Mouse (Mus musculus): ENCODE measurements around the gene Gpr19.
A peak's percentile ranks its signal among the peaks of the same experiment; 100 is the strongest.

Gene Gpr19

DNA sequence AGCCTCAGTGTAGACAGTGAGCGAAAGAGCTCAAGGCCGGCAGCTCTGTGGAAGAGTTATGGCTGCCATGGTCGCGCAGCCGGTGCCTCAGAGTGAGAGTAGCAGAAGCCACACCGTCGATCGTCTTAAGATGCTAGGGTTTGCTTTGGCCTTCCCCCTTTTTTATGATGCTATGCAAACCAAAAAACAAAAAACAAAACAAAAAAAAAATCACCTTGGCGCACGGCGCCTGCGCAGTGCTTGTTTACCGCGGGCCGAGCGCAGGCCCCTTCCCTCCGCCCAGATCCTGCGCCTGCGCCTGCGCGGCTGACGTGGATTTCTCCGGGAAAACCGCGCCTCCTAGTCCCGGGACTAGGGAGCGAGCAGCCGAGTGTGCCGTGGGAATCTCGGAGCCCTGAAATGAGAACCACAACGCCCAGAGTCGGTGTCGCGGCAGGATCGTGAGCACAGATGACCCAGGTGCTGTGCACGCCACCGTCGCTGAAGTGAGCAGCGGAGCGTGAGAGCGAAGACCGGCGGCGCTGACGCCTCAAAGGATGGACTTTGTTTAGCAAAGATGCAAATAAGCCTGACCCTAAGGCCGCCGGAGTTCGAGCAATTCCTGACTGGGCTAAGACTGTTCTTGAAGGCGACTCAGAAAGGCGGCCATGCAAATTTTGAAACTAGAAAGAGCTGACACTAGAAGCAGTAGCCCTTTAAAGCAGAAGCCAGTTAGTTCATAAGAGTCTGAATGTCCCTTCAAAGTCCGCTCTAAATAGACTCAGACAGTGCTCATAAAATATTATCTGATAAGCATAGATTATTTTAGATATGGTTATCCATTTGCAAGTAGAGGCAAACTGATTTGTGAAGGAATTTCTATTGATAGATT lies at the start of gene Gpr19:
Gpr19 (minus strand) TSS at position 484 of the 871 bp plus-strand sequence.
- DNase-seq (ENCODE audit: low spot score), result peak; percentile 91

DNA sequence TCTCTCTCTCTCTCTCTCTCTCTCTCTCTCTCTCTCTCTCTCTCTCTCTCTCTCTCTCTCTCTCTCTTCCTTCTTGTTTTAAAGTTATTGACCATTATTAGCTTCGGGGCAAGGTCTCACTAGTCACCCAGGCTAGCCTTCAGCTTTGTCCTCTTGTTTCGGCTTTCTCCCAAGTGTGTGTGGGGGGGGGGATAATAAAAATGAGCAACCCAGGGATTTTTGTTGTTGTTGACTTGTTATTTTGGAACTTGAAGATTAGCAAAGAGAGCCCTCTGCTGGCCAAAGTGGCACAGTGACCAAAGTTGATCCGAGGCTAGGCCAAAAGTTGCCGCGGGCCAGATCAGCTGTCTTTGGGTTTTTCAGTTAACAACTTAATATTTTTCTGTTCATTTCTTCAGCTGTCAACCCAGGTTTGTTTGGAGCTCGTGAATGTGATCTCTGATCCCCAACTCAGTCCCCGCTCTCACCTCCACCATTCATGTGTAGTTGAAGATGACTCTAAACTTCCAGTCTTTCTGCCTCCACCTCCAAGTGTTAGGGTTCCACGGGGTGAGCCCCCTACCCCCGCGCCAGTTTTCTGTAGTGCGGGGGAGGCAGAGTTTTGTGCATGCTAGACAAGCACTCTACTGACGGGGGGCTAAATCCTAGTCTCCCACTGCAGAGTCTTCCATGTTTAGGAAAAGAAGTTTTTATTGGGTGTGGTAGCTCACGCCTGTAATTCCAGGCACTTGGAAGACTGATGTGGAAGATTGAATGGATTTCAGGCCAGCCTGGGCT lies 49.1 kb upstream of the Gpr19 start:
- DNase-seq (ENCODE audit: low spot score), result peak; percentile 59

GRCm38 (mm10) chr6:134946858-134947257 lies 48.5 kb upstream of the Gpr19 start:
- DNase-seq (ENCODE audit: low spot score), result no peak

DNA sequence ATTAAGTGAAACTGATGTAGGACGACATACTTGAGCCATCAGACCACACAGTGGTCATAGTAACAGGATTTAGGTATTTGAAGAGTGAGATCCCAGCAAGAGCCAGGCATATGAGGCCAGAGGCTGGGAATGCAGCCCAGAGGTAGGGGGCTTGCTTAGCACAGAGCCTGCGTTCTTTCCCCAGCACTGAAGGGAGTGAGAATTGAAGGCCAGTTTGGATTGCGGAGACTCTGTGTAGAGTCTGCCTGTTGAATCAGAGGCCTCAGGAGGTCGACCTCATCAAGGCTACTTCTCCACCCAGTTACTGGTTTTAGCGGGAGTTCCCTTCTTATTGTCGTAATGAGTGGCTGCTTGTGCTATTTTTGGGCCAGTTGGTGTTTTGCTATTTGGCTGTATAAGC lies 47.7 kb upstream of the Gpr19 start:
- peak; percentile 5 for DNase-seq (ENCODE audit: low spot score)

- no peak for DNase-seq (ENCODE audit: low spot score)
Observed at GRCm38 (mm10) chr6:134943759-134944407, 45.5 kb upstream of the Gpr19 start.

- DNase-seq (ENCODE audit: low spot score), result no peak
Observed at GRCm38 (mm10) chr6:134939781-134940180, 41.4 kb upstream of the Gpr19 start.

DNA sequence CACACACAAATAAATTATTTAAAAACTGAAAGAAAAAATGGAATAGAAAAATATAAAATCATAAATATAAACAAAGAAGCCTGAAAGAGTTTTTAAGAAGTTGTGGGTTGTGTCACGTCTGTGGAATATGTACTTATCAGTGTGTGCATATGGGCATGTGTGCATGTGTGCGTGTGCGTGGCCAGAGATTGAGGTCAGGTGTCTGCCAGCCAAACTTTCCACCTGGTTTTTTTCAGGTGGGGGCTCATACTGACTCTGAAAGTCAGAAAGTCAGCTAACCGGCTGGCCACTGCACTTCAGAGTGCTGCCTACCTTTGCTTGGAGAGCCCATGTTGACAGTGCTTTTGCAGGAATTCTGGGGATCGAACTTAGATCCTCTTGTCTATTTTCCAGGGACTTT lies 35.9 kb upstream of the Gpr19 start:
- no peak for DNase-seq (ENCODE audit: low spot score)

DNA sequence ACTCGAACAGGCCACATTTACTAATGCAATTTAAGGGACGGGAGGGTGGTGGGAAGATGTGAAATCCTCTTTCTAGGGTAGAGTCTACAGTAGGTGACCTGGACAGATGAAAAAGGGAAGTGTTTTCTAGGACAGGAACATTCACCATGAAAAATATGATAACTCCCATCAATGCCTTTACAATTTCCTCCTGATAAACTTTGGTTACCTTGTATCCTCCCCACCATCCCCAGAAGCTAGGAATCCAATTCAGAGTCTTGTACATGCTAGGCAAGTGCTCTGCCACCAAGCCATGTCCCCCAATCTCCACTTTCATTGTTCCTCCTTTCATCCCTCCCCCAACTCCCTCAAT lies 34.8 kb upstream of the Gpr19 start:
- no peak for DNase-seq (ENCODE audit: low spot score)

DNA sequence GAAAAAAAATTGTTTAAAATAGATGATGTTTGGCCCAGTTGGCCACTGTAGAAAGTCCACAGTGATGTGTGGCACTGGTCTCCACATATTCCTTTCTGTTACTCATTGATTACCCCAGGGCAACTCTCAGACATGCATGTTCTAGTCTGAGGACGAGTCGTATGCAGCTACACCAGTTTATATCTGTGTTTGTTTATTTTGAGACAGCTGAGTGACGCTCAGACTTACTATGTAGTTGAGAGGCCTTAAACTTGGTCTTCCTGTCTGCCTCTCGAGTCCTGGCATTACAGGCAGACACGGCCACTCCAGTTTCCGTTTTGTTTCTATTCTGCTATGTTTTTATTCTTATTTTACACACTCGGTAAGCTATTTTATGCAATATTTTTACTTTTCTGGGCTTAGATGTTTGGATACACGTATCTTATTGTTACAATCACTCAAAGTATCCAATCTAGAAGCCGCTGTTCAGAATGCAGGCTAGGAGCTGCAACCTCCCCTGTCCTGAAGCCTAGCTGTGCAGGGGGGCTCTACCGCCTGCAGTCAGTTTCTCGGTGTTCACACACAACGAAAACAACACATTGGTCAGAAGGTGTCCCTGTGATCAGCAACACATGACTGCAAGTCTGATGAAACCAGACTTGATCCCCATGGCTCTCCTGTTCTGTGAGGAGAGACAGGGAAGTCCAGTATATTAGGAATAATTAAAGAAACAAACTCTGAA lies 34.3 kb upstream of the Gpr19 start:
- no peak for DNase-seq (ENCODE audit: low spot score)

- no peak for DNase-seq (ENCODE audit: low spot score)
Observed at GRCm38 (mm10) chr6:134931146-134931545, 32.8 kb upstream of the Gpr19 start.

DNA sequence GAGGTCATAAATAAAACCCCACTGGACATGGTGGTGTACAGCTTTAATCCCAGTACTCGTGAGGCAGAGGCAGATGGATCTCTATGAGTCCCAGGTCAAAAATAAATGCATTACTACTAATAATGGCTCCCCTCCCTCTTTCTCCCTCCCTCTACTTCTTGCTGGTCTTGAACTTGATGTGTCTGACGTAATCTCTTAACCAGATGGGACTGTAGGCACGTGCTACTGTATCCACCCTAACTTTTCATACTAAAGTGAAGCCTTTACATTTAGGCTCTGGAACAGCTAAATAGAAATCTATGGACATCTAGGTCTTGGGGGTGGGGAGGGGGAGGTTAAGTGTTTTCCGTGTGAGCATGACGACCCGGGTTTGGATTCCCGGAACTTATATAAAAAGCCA lies 32.0 kb upstream of the Gpr19 start:
- no peak for DNase-seq (ENCODE audit: low spot score)

DNA sequence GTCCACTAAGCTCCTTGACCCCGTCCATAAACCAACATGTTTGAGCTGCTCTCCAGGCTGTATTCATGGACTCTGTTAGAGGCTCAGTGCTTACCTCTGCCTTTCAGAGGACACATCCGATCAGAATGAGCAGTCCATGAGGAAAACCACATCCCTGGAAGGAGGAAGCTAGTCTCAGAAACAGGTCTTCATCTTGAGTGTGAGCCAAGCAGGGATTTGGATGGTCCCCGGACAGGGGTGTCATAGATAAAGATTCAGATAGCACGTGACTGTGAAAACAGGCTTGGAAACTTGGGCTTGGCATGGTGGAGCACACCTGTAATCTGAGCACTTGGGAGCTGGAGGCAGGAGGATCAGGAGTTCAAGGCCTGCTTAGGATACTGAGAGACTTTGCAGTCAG lies 31.5 kb upstream of the Gpr19 start:
- DNase-seq (ENCODE audit: low spot score), result no peak

DNA sequence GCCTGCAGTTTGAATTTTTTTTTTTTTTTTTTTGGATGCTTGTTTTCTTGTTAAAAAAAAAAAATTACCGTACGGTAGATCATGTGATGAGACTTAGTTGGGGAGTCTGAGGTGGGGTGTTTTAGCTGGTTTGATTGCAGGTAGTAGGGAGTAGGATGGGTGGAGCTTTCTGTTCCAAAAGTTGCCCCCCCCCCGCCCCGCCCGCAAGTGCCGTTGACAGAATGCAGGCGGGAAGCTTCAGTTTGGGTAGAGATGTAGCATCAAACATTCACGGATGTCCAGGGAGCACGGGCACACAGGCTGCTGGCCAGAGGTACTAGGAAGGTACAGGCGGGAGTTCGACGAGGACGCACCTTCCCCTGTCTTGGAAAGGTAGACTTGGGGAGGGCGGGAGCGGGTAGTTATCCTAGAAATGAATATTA lies 30.5 kb upstream of the Gpr19 start:
- DNase-seq (ENCODE audit: low spot score), result peak; percentile 34

- DNase-seq (ENCODE audit: low spot score), result peak; percentile 84
Observed at GRCm38 (mm10) chr6:134928096-134928888, 29.9 kb upstream of the Gpr19 start.

GRCm38 (mm10) chr6:134927595-134928095 lies 29.3 kb upstream of the Gpr19 start:
- DNase-seq (ENCODE audit: low spot score), result no peak

- peak; percentile 66 for DNase-seq (ENCODE audit: low spot score)
Observed at GRCm38 (mm10) chr6:134926803-134927594, 28.6 kb upstream of the Gpr19 start.

- no peak for DNase-seq (ENCODE audit: low spot score)
Observed at GRCm38 (mm10) chr6:134926338-134926705, 27.9 kb upstream of the Gpr19 start.

- DNase-seq (ENCODE audit: low spot score), result no peak
Observed at GRCm38 (mm10) chr6:134925673-134926337, 27.4 kb upstream of the Gpr19 start.

DNA sequence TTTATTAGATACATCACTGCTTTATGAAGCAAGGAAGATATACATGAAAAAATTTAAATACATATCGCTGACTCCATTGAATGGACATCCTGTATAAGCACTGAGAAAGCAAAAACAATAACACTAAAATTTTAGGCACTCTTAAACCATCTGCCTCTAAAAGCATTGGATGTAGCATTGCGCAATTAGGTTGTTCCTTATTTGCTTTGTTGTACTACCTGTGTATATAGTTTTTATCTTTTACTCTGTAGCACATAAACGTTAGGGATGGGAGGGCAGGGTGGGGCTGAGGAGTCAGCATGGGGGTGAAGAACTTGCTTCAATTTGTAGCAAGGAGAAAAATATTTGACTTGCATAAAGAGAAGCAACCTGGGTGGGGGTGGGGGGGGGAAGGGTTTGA lies 25.9 kb upstream of the Gpr19 start:
- DNase-seq (ENCODE audit: low spot score), result no peak

DNA sequence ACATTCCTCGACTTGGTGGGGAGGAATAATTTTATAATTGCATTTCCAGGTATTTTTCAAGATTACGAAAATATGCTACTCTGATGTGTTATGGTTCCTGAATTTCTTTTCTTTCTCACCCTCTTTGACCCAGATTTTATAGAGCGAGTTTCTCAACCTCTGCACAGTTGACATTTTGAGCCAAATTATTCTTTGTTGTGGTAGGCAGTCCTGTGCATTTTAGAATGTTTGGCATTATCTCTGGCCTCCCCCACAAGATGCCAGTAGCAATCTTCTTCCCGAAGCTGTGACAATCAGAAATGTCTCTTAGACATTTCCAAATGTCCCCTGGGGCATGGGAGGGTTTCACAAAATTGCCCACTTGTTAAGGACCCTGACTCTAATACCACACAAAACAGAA lies 25.3 kb upstream of the Gpr19 start:
- no peak for DNase-seq (ENCODE audit: low spot score)

Data from ovary, postnatal 36 days (tissue).